Mouse (Mus musculus): Measurements from ENCODE around the gene Fgfr2.

DNA sequence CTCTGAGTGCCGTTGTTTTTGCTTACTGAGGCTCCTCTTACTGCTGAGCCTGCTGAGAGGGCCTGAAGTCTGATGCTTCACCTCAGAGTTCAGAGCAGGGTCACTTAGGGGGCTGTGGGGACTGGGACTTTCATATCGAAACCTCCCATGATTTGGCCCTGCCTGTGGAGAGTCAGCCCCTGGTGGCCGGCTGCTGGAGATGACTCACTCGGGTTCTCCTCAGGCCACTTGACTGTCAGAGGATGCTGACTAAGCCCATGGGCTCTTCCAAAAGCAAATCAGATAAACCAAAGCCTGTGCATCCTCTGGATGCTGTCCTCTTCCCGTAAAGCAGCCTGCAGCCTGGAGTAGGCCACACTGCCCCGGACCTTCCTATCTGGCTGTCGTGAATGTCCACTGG is 2154.6 kb downstream of the Fgfr2 start:
- TF ChIP-seq CTCF (IDR thresholded peaks at IDR 0.05) = peak; percentile 59
- TF ChIP-seq EP300 (IDR thresholded peaks at IDR 0.05) = no peak
